Mouse (Mus musculus) heart, embryonic 12.5 days (tissue): ENCODE measurements around the gene Rps6kb2. TPM values are rescaled to one million over a fixed set of nuclear protein-coding genes. Genes with fewer than 3 reads are reported as not detected.
"Not testable (repeated sequence)": the region's sequence is repeated elsewhere in the genome, so short reads cannot be mapped to it uniquely, and the experiment has no call there.

Experiments used
- ATAC-seq: fragments of 200-750 bp; cut with Nextera tagmentation; 2 replicates; pipeline ENCODE4 v1.8.0; 2017; ENCODE audit warnings: moderate TSS enrichment, moderate library complexity; ENCODE audit not compliant: insufficient number of reproducible peaks, low FRiP score
- H3K27ac ChIP-seq: fragments of 300-500 bp; sonication (generic); 2 replicates; pipeline ENCODE4 v1.5.1; 2016; ENCODE audit warnings: mild to moderate bottlenecking, moderate library complexity; ENCODE audit not compliant: poor library complexity, severe bottlenecking
- H3K27me3 ChIP-seq: fragments of 300-500 bp; sonication (generic); replicated peaks from 2 replicates; pipeline ENCODE4 v1.6.1; 2016; ENCODE audit warnings: mild to moderate bottlenecking, moderate library complexity
- H3K36me3 ChIP-seq: fragments of 300-500 bp; sonication (generic); 2 replicates; pipeline ENCODE4 v1.6.1; 2016; ENCODE audit warnings: mild to moderate bottlenecking, moderate library complexity
- H3K4me1 ChIP-seq: fragments of 300-500 bp; sonication (generic); replicated peaks from 2 replicates; pipeline ENCODE4 v1.6.1; 2016; ENCODE audit warnings: mild to moderate bottlenecking
- H3K4me2 ChIP-seq: fragments of 300-500 bp; sonication (generic); 2 replicates; pipeline ENCODE4 v1.6.1; 2016; ENCODE audit warnings: mild to moderate bottlenecking, moderate library complexity
- H3K4me3 ChIP-seq: fragments of 300-500 bp; sonication (generic); 2 replicates; pipeline ENCODE4 v1.5.1; 2016; ENCODE audit warnings: mild to moderate bottlenecking
- H3K9ac ChIP-seq: fragments of 300-500 bp; sonication (generic); 2 replicates; pipeline ENCODE4 v1.6.1; 2016; ENCODE audit warnings: mild to moderate bottlenecking, moderate library complexity
- H3K9me3 ChIP-seq: fragments of 300-500 bp; sonication (generic); replicated peaks from 2 replicates; pipeline ENCODE4 v1.6.1; 2016; ENCODE audit warnings: mild to moderate bottlenecking, moderate library complexity
- WGBS: fragments of 180-500 bp; shearing (Covaris S2); methylation state at CpG from one replicate; pipeline ENCODE4 v1.1.7; 2016; 5-methylcytosine and 5-hydroxymethylcytosine counted together
- polyA plus RNA-seq: library from polyadenylated mRNA; unstranded; fragments of >200 nt; fragmentation: Nextera tagmentation; extraction: Ambion mirVana; gene quantifications from 2 replicates; pipeline ENCODE4 v1.2.1, GENCODE M21; 2016

Gene Rps6kb2
- polyA plus RNA-seq, 1 experiment from 2014 or later, result 55.7 TPM

GRCm38 (mm10) chr19:4122411-4123370, 40.5 kb downstream of the Rps6kb2 start:
- 82% methylated on average over 7 of the region's 7 CpGs for WGBS
- Histone ChIP-seq H3K4me2 (no peak overlapping the region), H3K4me1 (peaks cover 22% of the 10 kb centered on the region), H3K36me3 (peaks cover 15% of the 10 kb centered on the region), H3K4me3 (no peak overlapping the region), H3K9ac (no peak overlapping the region), H3K9me3 (no peaks in the 10 kb centered on the region), H3K27ac (no peak overlapping the region), H3K27me3 (no peaks in the 10 kb centered on the region)
- no peak for ATAC-seq

GRCm38 (mm10) chr19:4121896-4122295, 41.3 kb downstream of the Rps6kb2 start:
- not testable (repeated sequence) for ATAC-seq, H3K9ac ChIP-seq

DNA sequence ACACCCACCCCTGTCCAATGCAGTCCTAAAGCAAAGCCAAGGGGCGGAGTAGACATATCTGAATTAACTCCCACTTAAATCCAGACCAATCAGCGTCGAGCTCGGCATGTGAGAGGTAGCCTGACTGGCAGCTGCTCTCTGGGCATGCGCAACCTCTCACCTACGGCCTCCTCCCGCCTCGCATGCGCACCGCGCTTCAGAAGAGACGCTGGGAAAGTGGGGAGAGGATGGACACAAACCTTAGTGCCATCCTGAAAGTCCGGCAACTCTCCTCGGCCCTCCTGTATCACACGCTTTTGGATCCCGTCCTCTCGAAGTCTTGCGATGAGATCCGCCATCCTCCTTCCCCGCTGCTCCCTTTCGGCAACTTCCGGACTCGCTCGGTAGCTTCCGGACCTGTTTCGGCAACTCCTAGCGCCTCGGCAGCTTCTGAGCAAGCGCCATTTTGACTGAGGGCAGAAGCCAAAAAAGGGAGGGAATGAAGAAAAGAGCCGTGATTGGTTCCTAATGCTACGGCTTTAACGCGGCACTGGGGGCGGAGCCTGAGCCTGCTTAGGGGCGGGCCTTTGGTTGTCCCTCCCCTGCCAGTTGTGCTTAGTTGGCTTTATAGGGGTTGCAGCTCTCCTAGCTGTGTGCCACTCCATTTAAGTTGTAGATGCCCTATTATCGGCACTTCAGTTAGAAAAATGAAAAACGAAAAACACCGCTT, 41.9 kb downstream of the Rps6kb2 start:
- peaks cover 11% of the 10 kb centered on the region; the same call in 1 of the 2 replicates for H3K4me1 ChIP-seq
- no peaks in the 10 kb centered on the region for H3K9me3 ChIP-seq
- peaks cover 25% of the 10 kb centered on the region for H3K36me3 ChIP-seq
- H3K9ac ChIP-seq, result peak overlapping the region; percentile 63; the same call in 1 of the 2 replicates
- H3K27ac ChIP-seq, result peak overlapping the region; percentile 66
- peak overlapping the region; percentile 71 for H3K4me2 ChIP-seq
- H3K4me3 ChIP-seq, result peak overlapping the region; percentile 55
- 3% methylated on average over 38 of the region's 38 CpGs for WGBS
- no peaks in the 10 kb centered on the region for H3K27me3 ChIP-seq
- peak; percentile 85 for ATAC-seq

More at GRCm38 (mm10) chr19:4121896-4122295, 41.3 kb downstream of the Rps6kb2 start:
- peaks cover 16% of the 10 kb centered on the region for H3K4me1 ChIP-seq
- peaks cover 19% of the 10 kb centered on the region for H3K36me3 ChIP-seq
- 50% methylated on average over 6 of the region's 6 CpGs for WGBS
- not testable (repeated sequence) for H3K9me3 ChIP-seq, H3K27ac ChIP-seq, H3K27me3 ChIP-seq
- 0 out of 2 replicates have a peak overlapping the region, but pooled peaks have one; percentile 55 for H3K4me3 ChIP-seq
- H3K4me2 ChIP-seq, result peak overlapping the region; percentile 71

GRCm38 (mm10) chr19:4120496-4120895, 42.7 kb downstream of the Rps6kb2 start:
- Histone ChIP-seq H3K27me3 (no peaks in the 10 kb centered on the region), H3K9ac (no peak overlapping the region), H3K4me3 (peak overlapping the region; percentile 55), H3K4me2 (peak overlapping the region; percentile 71), H3K36me3 (peaks cover 32% of the 10 kb centered on the region), H3K27ac (no peak overlapping the region), H3K9me3 (no peaks in the 10 kb centered on the region), H3K4me1 (peaks cover 11% of the 10 kb centered on the region; the same call in 1 of the 2 replicates)
- ATAC-seq, result no peak
- 89% methylated on average over 2 of the region's 2 CpGs for WGBS

DNA sequence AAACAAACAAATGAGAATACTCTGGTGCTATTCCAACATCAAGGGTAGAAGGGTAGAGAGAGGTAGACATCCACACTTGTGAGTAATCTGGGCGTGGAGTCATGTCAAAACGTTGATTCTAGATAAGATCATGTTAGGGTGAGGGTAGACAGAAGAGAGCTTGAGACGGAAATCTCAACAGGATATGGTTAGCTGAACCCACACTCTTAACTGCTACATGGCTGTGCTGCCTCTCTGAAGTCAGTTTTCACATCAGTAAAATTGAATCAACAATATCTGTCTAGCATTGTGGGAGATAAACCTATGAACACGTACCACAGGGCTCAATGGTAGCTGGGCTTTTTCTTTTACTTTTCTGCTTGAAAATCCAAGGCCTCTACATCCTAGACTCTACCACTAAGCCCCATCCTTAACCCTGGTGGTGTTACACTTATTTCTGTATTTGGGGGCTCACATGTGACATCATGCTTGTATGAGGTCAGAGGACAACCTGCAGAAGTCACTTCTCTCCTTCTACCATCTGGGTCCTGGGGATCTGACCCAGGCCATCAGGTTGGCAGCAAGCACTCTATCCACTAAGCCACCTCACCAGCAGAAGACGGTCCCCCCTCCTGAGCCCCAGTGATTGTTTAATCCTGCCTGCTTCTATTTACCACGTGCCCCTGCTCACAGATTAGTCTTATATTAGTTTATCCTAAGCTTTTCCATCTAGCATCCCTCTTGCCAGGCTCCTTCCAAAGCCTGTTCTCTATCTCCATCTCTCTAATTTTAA, 43.3 kb downstream of the Rps6kb2 start:
- Histone ChIP-seq H3K9ac (no peak overlapping the region), H3K36me3 (peaks cover 38% of the 10 kb centered on the region), H3K9me3 (no peaks in the 10 kb centered on the region), H3K27me3 (no peaks in the 10 kb centered on the region), H3K4me2 (no peak overlapping the region), H3K4me1 (peaks cover 9% of the 10 kb centered on the region; the same call in 1 of the 2 replicates), H3K4me3 (no peak overlapping the region), H3K27ac (no peak overlapping the region)
- 73% methylated on average over 6 of the region's 6 CpGs for WGBS
- no peak for ATAC-seq

- no peak for ATAC-seq
- Histone ChIP-seq H3K27ac (no peak overlapping the region), H3K27me3 (no peaks in the 10 kb centered on the region), H3K4me1 (peaks cover 17% of the 10 kb centered on the region), H3K4me2 (no peak overlapping the region), H3K4me3 (no peak overlapping the region), H3K9ac (no peak overlapping the region), H3K36me3 (peaks cover 53% of the 10 kb centered on the region), H3K9me3 (no peaks in the 10 kb centered on the region)
- 92% methylated on average over 2 of the region's 2 CpGs for WGBS
These were observed 44.8 kb downstream of the Rps6kb2 start for GRCm38 (mm10) chr19:4118350-4118749.

DNA sequence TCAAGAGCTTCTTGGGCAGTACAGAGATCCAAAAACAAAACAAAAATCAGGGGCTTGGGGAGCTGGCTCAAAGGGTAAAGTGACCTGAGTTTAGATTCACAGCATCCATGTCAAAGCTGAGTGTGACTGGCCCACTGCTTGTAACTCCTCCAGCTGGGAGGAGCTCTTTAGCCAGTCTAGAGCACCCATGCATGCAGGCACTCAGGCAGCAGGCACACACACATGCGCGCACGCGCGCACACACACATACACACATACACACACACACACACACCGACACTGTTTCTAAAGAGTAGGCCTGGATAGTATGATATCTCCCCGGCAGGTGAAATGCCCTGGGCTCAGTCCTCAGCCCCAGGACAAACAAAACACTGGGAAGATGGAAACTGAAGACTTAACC, 46.1 kb downstream of the Rps6kb2 start:
- H3K27ac ChIP-seq, result no peak overlapping the region
- no peak for ATAC-seq
- no peaks in the 10 kb centered on the region for H3K9me3 ChIP-seq
- no peaks in the 10 kb centered on the region for H3K27me3 ChIP-seq
- H3K36me3 ChIP-seq, result peaks cover 67% of the 10 kb centered on the region
- H3K4me2 ChIP-seq, result no peak overlapping the region
- no peak overlapping the region for H3K4me3 ChIP-seq
- H3K4me1 ChIP-seq, result peaks cover 22% of the 10 kb centered on the region
- 94% methylated on average over 7 of the region's 7 CpGs for whole genome bisulfite sequencing
- no peak overlapping the region for H3K9ac ChIP-seq

DNA sequence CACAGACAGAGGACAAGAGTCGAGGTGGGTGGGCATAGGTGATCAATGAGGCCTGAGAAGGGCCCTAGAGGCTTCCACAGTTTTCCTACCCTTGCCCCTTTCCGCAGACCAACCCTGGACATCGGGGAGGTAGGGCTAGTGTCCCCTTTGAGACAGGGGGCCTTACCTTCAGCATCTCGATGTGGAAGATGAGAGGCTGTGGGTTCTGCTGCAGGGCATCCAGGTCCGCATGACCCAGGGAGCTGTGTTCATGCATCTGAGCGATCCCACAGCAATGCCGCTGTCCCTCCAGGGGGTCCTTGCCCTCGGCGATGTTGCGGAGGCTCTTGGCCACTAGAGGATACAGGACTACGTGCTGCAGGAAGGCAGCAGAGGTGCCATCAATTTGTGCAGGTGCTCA, 47.3 kb downstream of the Rps6kb2 start:
- 79% methylated on average over 11 of the region's 11 CpGs for WGBS
- peaks cover 77% of the 10 kb centered on the region for H3K36me3 ChIP-seq
- H3K4me3 ChIP-seq, result no peak overlapping the region
- no peaks in the 10 kb centered on the region for H3K27me3 ChIP-seq
- H3K9ac ChIP-seq, result no peak overlapping the region
- H3K4me1 ChIP-seq, result peaks cover 19% of the 10 kb centered on the region
- no peak for ATAC-seq
- H3K27ac ChIP-seq, result no peak overlapping the region
- no peak overlapping the region for H3K4me2 ChIP-seq
- H3K9me3 ChIP-seq, result no peaks in the 10 kb centered on the region

GRCm38 (mm10) chr19:4115144-4115543, 48.0 kb downstream of the Rps6kb2 start:
- H3K36me3 ChIP-seq, result peaks cover 77% of the 10 kb centered on the region
- no peaks in the 10 kb centered on the region for H3K9me3 ChIP-seq
- WGBS, result 89% methylated on average over 10 of the region's 10 CpGs
- no peak overlapping the region for H3K4me3 ChIP-seq
- peaks cover 13% of the 10 kb centered on the region for H3K4me1 ChIP-seq
- H3K4me2 ChIP-seq, result no peak overlapping the region
- ATAC-seq, result no peak
- H3K27ac ChIP-seq, result no peak overlapping the region
- no peak overlapping the region for H3K9ac ChIP-seq
- H3K27me3 ChIP-seq, result no peaks in the 10 kb centered on the region

GRCm38 (mm10) chr19:4114551-4114950, 48.6 kb downstream of the Rps6kb2 start:
- ATAC-seq, result no peak
- no peak overlapping the region for H3K27ac ChIP-seq
- H3K27me3 ChIP-seq, result no peaks in the 10 kb centered on the region
- 85% methylated on average over 10 of the region's 10 CpGs for WGBS
- H3K9me3 ChIP-seq, result no peaks in the 10 kb centered on the region
- no peak overlapping the region for H3K4me3 ChIP-seq
- no peak overlapping the region for H3K4me2 ChIP-seq
- no peak overlapping the region for H3K9ac ChIP-seq
- peaks cover 13% of the 10 kb centered on the region for H3K4me1 ChIP-seq
- peaks cover 77% of the 10 kb centered on the region for H3K36me3 ChIP-seq
